Mouse (Mus musculus): ENCODE measurements around the gene Sugt1. TPM values are rescaled to one million over a fixed set of nuclear protein-coding genes. Genes with fewer than 3 reads are reported as not detected.

The Sugt1 gene
- polyA plus RNA-seq, 1 experiment = 10.6 TPM

DNA sequence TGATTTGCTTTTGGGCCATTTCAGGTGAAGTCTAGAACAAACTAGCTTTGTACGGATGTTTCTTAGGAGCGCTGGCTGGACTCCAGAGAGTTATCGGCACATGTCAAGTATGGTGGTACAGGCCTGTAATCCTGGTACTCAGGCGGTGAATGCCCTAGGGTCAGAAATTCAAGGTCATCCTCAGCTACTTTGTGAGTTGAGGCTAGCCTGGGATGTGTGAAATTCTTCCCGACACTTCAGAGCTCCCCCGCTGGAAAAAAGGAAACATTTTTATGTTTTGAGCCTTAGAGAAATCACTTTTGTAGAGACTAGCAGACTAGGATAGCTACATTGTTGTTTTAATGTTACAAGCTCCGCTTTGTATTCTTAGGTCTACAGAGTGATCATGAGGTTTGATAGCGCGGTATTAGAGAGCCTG is 1.1 kb downstream of the Sugt1 start:
- Histone ChIP-seq H3K4me1 (ENCODE audit: control insufficient read depth, insufficient read depth, low read length) (peaks cover 8% of the 10 kb centered on the region), H3K4me3 (ENCODE audit: insufficient read depth, low read depth, low read length) (no peak overlapping the region)
- WGBS = 81% methylated on average over 9 of the region's 9 CpGs

DNA sequence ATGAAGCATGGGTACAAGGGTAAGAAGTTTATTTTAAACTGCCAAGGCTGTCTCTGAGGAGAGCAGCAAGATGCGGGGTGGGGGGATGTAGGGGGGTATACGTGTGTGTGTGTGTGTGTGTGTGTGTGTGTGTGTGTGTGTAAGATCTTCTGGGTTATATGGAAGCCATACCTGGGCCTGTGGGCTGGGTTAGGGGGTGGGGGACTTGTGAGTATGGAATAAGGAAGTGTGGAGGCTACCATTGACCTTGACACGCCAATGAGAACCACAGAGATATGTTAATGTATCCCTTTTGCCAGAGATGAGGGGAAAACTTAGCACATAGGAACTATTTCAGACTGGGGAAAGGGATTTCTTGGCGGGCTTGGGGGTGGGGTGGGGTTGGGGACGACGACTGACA is 1.9 kb downstream of the Sugt1 start:
- WGBS = 88% methylated on average over 6 of the region's 6 CpGs
- H3K4me3 ChIP-seq (ENCODE audit: insufficient read depth, low read depth, low read length) = no peak overlapping the region
- TF ChIP-seq CTCF (conservative IDR thresholded peaks at IDR 0.05; ENCODE audit: insufficient read depth, insufficient read length, low read depth, low read length) (no peak), POLR2A (IDR thresholded peaks at IDR 0.05; ENCODE audit: low read depth, low read length) (no peak)
- H3K27me3 ChIP-seq (replicated peaks; ENCODE audit: control insufficient read depth, insufficient read depth, low read length) = no peaks in the 10 kb centered on the region
- DNase-seq = no peak
- H3K4me1 ChIP-seq (ENCODE audit: control insufficient read depth, insufficient read depth, low read length) = peaks cover 8% of the 10 kb centered on the region
- no peaks in the 10 kb centered on the region for H3K36me3 ChIP-seq (ENCODE audit: control insufficient read depth, insufficient read depth, low read length)
- no peak overlapping the region for H3K27ac ChIP-seq (ENCODE audit: insufficient read depth, low read depth, low read length)

More for the DNA sequence above, 1.1 kb downstream of the Sugt1 start:
- H3K36me3 ChIP-seq (ENCODE audit: control insufficient read depth, insufficient read depth, low read length) = no peaks in the 10 kb centered on the region
- peak; percentile 12 for DNase-seq
- H3K27me3 ChIP-seq (replicated peaks; ENCODE audit: control insufficient read depth, insufficient read depth, low read length) = no peaks in the 10 kb centered on the region
- H3K27ac ChIP-seq (ENCODE audit: insufficient read depth, low read depth, low read length) = no peak overlapping the region
- no peak for TF ChIP-seq CTCF (conservative IDR thresholded peaks at IDR 0.05; ENCODE audit: insufficient read depth, insufficient read length, low read depth, low read length)
- no peak for TF ChIP-seq POLR2A (IDR thresholded peaks at IDR 0.05; ENCODE audit: low read depth, low read length)

DNA sequence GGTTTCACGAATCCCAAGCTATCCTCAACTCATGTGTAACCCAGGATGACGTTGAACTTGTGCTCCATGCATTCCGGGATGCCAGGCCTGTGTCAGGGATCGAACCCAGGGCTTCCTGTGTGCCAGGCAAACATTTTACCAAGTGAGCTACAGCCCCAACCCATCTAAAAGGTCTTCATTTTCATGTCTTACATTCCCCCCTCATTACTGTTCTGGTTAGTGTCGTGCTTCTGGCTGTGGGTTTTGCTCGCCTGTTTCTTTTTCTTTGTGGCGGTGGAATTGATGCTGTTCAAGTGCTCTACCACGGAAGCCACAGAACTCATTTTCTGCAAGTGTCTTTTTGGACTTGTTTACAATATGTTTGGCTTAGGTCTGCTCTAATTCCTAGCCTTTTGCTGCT is 3.4 kb downstream of the Sugt1 start:
- H3K36me3 ChIP-seq (ENCODE audit: control insufficient read depth, insufficient read depth, low read length) = peaks cover 2% of the 10 kb centered on the region; the same call in 1 of the 2 replicates
- WGBS = 92% methylated on average over 8 of the region's 8 CpGs
- no peak overlapping the region for H3K27ac ChIP-seq (ENCODE audit: insufficient read depth, low read depth, low read length)
- H3K27me3 ChIP-seq (replicated peaks; ENCODE audit: control insufficient read depth, insufficient read depth, low read length) = no peaks in the 10 kb centered on the region
- H3K4me3 ChIP-seq (ENCODE audit: insufficient read depth, low read depth, low read length) = no peak overlapping the region
- DNase-seq = no peak
- TF ChIP-seq POLR2A (IDR thresholded peaks at IDR 0.05; ENCODE audit: low read depth, low read length) (no peak), CTCF (conservative IDR thresholded peaks at IDR 0.05; ENCODE audit: insufficient read depth, insufficient read length, low read depth, low read length) (no peak)
- peaks cover 8% of the 10 kb centered on the region for H3K4me1 ChIP-seq (ENCODE audit: control insufficient read depth, insufficient read depth, low read length)

DNA sequence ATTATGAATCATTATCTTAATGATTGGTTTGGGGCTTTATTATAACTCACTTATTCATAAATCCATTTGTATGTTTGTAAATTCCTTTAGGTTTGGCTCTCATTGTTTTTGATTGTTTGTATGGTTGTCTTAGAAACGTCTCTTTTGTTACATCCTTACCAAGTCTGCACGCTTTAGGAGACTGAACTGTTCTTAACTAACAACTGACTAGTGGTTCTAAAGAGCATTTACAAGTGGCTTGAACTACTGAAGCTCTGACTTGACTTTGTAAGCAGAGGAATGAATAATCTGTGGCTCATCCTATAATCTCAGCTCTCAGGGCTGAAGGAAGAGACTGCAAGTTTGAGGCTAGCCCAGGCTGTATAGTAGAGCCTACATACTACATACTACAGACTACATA is 4.1 kb downstream of the Sugt1 start:
- Histone ChIP-seq H3K27me3 (replicated peaks; ENCODE audit: control insufficient read depth, insufficient read depth, low read length) (no peaks in the 10 kb centered on the region), H3K4me1 (ENCODE audit: control insufficient read depth, insufficient read depth, low read length) (peaks cover 6% of the 10 kb centered on the region), H3K27ac (ENCODE audit: insufficient read depth, low read depth, low read length) (no peak overlapping the region), H3K36me3 (ENCODE audit: control insufficient read depth, insufficient read depth, low read length) (peaks cover 2% of the 10 kb centered on the region; the same call in 1 of the 2 replicates), H3K4me3 (ENCODE audit: insufficient read depth, low read depth, low read length) (no peak overlapping the region)
- TF ChIP-seq POLR2A (IDR thresholded peaks at IDR 0.05; ENCODE audit: low read depth, low read length) (no peak), CTCF (conservative IDR thresholded peaks at IDR 0.05; ENCODE audit: insufficient read depth, insufficient read length, low read depth, low read length) (no peak)
- DNase-seq = no peak
- WGBS = 94% methylated on average over 2 of the region's 2 CpGs

DNA sequence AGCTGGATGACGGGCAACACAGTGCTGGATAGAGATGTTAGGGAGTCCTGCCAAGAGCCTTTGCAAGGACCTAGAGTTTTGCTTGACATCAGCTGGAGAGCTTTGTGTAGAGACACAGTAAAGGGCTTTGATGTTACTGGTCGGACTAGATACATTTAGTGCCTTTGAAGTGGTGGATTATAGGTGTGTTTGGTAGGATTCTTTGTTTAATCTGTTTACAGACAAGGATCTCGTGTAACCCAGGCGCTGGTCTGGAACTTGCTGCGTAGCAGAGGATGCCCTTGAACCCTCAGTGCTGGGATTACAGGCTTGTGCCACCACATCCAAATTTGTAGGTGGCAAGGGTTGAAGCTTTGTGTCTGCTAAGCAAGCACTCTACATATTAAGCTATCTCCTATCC is 6.6 kb downstream of the Sugt1 start:
- no peaks in the 10 kb centered on the region for H3K27me3 ChIP-seq (replicated peaks; ENCODE audit: control insufficient read depth, insufficient read depth, low read length)
- H3K4me1 ChIP-seq (ENCODE audit: control insufficient read depth, insufficient read depth, low read length) = no peaks in the 10 kb centered on the region; the same call in 1 of the 2 replicates
- DNase-seq = no peak
- no peak overlapping the region for H3K27ac ChIP-seq (ENCODE audit: insufficient read depth, low read depth, low read length)
- 94% methylated on average over 5 of the region's 5 CpGs for WGBS
- TF ChIP-seq CTCF (conservative IDR thresholded peaks at IDR 0.05; ENCODE audit: insufficient read depth, insufficient read length, low read depth, low read length) = no peak
- no peak for TF ChIP-seq POLR2A (IDR thresholded peaks at IDR 0.05; ENCODE audit: low read depth, low read length)
- H3K4me3 ChIP-seq (ENCODE audit: insufficient read depth, low read depth, low read length) = no peak overlapping the region
- H3K36me3 ChIP-seq (ENCODE audit: control insufficient read depth, insufficient read depth, low read length) = peaks cover 2% of the 10 kb centered on the region

DNA sequence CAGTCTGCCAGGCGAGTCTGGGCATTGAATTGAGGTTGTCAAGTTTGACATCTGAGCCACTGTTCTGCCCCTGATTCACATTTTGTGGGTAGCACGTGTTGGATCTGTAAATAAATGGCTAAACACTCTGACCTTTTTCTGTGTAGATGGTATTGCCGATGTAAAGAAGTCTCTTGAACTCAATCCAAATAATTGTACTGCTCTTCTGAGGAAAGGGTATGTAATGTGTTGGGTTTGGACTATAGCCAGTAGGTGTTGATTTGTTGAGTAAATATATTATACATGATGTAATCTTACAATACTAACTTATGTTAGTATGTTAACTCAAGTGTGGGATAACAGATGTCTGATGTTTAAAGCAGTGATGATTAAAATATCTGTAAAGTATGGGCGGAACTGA is 9.1 kb downstream of the Sugt1 start:
- Histone ChIP-seq H3K4me3 (ENCODE audit: insufficient read depth, low read depth, low read length) (no peak overlapping the region), H3K27ac (ENCODE audit: insufficient read depth, low read depth, low read length) (no peak overlapping the region), H3K36me3 (ENCODE audit: control insufficient read depth, insufficient read depth, low read length) (peaks cover 5% of the 10 kb centered on the region), H3K27me3 (replicated peaks; ENCODE audit: control insufficient read depth, insufficient read depth, low read length) (no peaks in the 10 kb centered on the region), H3K4me1 (ENCODE audit: control insufficient read depth, insufficient read depth, low read length) (no peaks in the 10 kb centered on the region)
- TF ChIP-seq POLR2A (IDR thresholded peaks at IDR 0.05; ENCODE audit: low read depth, low read length) (no peak), CTCF (conservative IDR thresholded peaks at IDR 0.05; ENCODE audit: insufficient read depth, insufficient read length, low read depth, low read length) (no peak)
- WGBS = 54% methylated on average over 4 of the region's 4 CpGs
- DNase-seq = no peak

DNA sequence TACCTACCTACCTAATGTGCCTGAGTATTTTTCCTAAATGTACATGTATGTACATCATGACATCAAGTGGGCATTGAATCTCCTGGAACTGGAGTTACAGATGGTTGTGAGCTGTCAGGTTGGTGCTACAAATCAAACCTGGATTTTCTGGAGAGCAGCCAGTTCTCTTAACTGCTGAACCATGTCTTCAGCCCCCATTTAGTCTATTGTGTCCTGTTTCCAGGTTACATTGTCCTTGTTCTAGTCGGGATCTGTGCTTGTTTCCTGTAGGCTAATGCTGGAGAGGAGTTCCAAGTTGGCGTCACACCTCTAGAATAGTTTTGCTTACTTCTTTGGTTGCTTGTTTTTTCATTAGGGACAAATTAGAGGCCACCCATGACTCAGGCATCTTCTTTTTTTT is 18.4 kb downstream of the Sugt1 start:
- no peak for TF ChIP-seq CTCF (conservative IDR thresholded peaks at IDR 0.05; ENCODE audit: insufficient read depth, insufficient read length, low read depth, low read length)
- TF ChIP-seq POLR2A (IDR thresholded peaks at IDR 0.05; ENCODE audit: low read depth, low read length) = no peak
- peak; percentile 52 for DNase-seq
- peaks cover 8% of the 10 kb centered on the region for H3K36me3 ChIP-seq (ENCODE audit: control insufficient read depth, insufficient read depth, low read length)

More for the DNA sequence above, 18.4 kb downstream of the Sugt1 start:
- no peak overlapping the region for H3K4me3 ChIP-seq (ENCODE audit: insufficient read depth, low read depth, low read length)
- H3K27me3 ChIP-seq (replicated peaks; ENCODE audit: control insufficient read depth, insufficient read depth, low read length) = no peaks in the 10 kb centered on the region
- H3K4me1 ChIP-seq (ENCODE audit: control insufficient read depth, insufficient read depth, low read length) = no peaks in the 10 kb centered on the region
- 39% methylated on average over 2 of the region's 2 CpGs for WGBS
- H3K27ac ChIP-seq (ENCODE audit: insufficient read depth, low read depth, low read length) = no peak overlapping the region
